Mouse (Mus musculus): ENCODE measurements around the gene C2cd5.
"Not testable (repeated sequence)": the region's sequence is repeated elsewhere in the genome, so short reads cannot be mapped to it uniquely, and the experiment has no call there.

C2cd5 gene

DNA sequence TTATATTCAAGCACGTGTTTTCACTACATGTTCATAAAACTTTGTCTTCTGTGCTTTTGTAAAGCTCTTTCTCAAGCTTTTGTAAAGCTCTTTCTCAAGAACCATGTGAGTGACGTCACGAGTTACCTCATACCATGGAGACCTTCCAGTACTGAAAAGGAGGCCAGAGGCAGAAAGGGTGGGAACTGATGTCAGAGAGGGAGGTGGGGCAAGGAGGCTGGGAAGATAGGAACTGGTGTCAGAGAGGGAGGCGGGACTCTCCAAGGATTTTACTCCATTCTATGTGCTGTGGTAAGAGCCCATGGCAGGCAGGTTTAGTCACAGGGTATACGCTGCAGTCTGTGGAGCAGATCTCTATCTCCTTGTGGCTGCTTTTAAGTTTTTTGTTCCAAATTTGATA is 104.4 kb downstream of the C2cd5 start:
- DNase-seq (ENCODE audit: low read depth, low spot score) = no peak
- H3K36me3 ChIP-seq (ENCODE audit: control insufficient read depth, insufficient read depth, low read length, poor library complexity, severe bottlenecking) = no peaks in the 10 kb centered on the region

GRCm38 (mm10) chr6:142994821-142995220 is 105.1 kb downstream of the C2cd5 start:
- no peaks in the 10 kb centered on the region for H3K36me3 ChIP-seq (ENCODE audit: control insufficient read depth, insufficient read depth, low read length, poor library complexity, severe bottlenecking)
- no peaks in the 10 kb centered on the region for H3K27me3 ChIP-seq (ENCODE audit: control insufficient read depth, insufficient read depth, low read length, poor library complexity, severe bottlenecking)
- DNase-seq (ENCODE audit: low read depth, low spot score) = no peak

More for the DNA sequence above, 104.4 kb downstream of the C2cd5 start:
- no peaks in the 10 kb centered on the region for H3K27me3 ChIP-seq (ENCODE audit: control insufficient read depth, insufficient read depth, low read length, poor library complexity, severe bottlenecking)

DNA sequence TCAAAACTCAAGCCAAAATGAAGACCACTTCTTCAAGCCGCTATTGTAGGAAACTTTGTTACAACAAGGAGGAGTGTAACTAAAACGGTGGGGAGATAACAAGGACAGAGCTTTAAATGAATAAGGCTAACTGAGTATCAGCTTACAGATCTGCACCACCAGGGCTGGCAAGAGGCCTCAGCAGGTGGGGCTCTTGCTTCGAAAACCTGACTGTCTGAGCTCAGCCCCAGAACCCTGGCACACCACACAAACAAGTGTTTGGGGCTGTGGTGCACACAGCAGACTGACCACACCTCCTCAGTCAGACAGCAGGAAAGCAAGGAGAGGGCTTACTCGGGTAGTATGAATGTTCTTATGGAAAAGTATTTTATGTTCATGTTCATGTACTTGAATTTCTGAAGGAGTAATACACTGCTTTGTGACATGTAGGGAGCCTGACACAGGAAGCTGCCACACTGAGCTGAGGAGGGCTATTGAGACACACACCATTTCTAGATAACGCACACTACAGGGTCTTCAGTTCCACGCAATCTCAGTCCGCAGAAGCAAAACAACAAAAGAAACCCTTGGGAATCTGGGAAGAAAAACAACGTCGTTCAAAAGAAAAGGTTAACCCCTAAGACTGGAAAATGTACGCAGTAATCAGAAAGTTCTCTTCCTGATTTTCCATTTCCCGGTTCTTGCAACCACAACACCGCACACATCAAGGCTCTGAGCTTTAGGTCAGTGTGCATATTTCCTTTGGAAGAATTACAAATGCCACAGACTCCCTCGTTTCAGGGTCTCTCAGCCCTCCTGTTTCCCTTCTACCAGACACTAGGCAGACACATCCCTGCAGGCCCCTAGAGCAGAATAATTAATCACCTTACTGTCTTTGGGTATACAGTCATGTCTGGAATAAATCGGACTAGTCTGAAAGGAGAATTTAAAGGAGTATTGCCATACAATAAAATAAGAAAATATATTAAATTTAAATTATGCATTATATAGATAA is 105.9 kb downstream of the C2cd5 start:
- Histone ChIP-seq H3K36me3 (ENCODE audit: control insufficient read depth, insufficient read depth, low read length, poor library complexity, severe bottlenecking) (no peaks in the 10 kb centered on the region), H3K27me3 (ENCODE audit: control insufficient read depth, insufficient read depth, low read length, poor library complexity, severe bottlenecking) (no peaks in the 10 kb centered on the region)
- DNase-seq (ENCODE audit: low read depth, low spot score) = no peak

DNA sequence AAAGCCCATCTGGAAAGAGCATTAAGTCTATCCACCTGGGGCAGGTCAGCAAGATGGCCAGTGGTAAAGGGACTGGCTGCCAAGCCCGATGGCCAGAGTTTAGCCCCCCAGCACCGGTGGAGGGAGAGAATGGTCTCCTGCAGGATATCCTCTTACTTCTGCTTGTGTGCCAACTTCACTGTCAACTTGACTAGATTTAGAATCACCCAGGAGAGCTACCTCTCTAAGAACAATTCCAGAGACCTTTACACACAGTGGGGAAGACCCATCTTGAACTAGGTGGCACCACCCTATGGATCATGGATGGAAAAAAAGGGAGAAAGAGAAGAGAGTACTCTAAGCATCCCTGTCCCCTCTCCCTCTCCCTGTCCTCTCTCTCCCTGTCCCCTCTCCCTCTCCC is 107.0 kb downstream of the C2cd5 start:
- DNase-seq (ENCODE audit: low read depth, low spot score) = no peak
- H3K36me3 ChIP-seq (ENCODE audit: control insufficient read depth, insufficient read depth, low read length, poor library complexity, severe bottlenecking) = no peaks in the 10 kb centered on the region
- no peaks in the 10 kb centered on the region for H3K27me3 ChIP-seq (ENCODE audit: control insufficient read depth, insufficient read depth, low read length, poor library complexity, severe bottlenecking)

- no peak for DNase-seq (ENCODE audit: low read depth, low spot score)
- Histone ChIP-seq H3K36me3 (ENCODE audit: control insufficient read depth, insufficient read depth, low read length, poor library complexity, severe bottlenecking) (no peaks in the 10 kb centered on the region), H3K27me3 (ENCODE audit: control insufficient read depth, insufficient read depth, low read length, poor library complexity, severe bottlenecking) (no peaks in the 10 kb centered on the region)
Observed at GRCm38 (mm10) chr6:142992099-142992498, 107.8 kb downstream of the C2cd5 start.

DNA sequence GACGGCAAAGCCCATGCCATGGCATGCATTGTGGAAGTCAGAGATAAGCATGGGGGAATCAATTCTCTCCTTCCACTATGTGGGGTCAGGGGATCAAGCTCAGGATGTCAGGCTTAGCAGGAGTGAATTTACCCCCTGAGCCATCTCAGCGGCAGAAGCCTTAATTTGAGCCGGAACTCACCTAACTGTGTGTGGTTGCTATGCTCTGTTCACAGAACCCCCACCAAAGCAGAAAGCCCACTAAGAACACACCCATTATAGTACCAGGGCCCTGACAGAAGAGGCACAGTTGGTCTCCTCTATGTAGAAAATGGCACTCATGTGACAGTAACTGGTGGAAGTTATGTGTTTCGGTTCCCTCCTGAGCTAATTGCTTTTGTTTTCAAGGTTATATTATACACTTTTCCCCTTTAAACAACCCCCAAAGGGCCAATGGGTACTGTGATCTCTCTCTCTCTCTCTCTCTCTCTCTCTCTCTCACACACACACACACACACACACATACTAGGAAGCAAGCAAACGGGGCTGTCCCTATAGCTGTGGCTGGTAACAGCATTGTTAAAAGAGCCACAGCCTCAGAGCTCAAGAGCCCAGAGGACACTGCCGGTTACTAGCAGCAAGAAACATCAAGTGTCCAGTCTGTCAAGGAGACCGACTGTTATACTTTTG is 108.4 kb downstream of the C2cd5 start:
- Histone ChIP-seq H3K36me3 (ENCODE audit: control insufficient read depth, insufficient read depth, low read length, poor library complexity, severe bottlenecking) (no peaks in the 10 kb centered on the region), H3K27me3 (ENCODE audit: control insufficient read depth, insufficient read depth, low read length, poor library complexity, severe bottlenecking) (no peaks in the 10 kb centered on the region)
- peak; percentile 75 for DNase-seq (ENCODE audit: low read depth, low spot score)

DNA sequence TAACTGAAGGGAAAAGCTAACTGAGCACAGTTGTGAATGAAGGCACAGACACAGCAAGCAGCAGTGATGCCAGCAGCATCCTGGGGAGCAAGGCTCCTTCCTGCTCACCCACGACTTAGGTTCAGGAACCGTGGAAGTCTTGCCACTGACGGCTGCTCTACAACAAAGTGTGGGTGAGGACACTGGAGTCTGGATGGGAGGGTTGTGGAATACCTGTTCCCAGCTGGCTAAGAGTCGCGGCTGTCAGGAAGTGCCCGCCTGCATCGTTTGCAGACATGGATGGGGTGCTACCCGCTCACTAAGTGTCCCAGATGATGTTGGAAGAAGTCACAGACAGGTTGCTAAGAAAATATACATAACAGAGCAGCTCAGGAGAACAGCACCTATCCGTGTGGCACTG is 109.4 kb downstream of the C2cd5 start:
- Histone ChIP-seq H3K36me3 (ENCODE audit: control insufficient read depth, insufficient read depth, low read length, poor library complexity, severe bottlenecking) (no peaks in the 10 kb centered on the region), H3K27me3 (ENCODE audit: control insufficient read depth, insufficient read depth, low read length, poor library complexity, severe bottlenecking) (no peaks in the 10 kb centered on the region)
- DNase-seq (ENCODE audit: low read depth, low spot score) = no peak

- peak; percentile 20 for DNase-seq (ENCODE audit: low read depth, low spot score)
- Histone ChIP-seq H3K36me3 (ENCODE audit: control insufficient read depth, insufficient read depth, low read length, poor library complexity, severe bottlenecking) (no peaks in the 10 kb centered on the region), H3K27me3 (ENCODE audit: control insufficient read depth, insufficient read depth, low read length, poor library complexity, severe bottlenecking) (no peaks in the 10 kb centered on the region)
Observed at GRCm38 (mm10) chr6:142989495-142989894, 110.4 kb downstream of the C2cd5 start.

- peak; percentile 78 for DNase-seq (ENCODE audit: low read depth, low spot score)
- Histone ChIP-seq H3K27me3 (ENCODE audit: control insufficient read depth, insufficient read depth, low read length, poor library complexity, severe bottlenecking) (no peaks in the 10 kb centered on the region), H3K36me3 (ENCODE audit: control insufficient read depth, insufficient read depth, low read length, poor library complexity, severe bottlenecking) (no peaks in the 10 kb centered on the region)
Observed at GRCm38 (mm10) chr6:142988753-142989152, 111.2 kb downstream of the C2cd5 start.

- no peaks in the 10 kb centered on the region for H3K27me3 ChIP-seq (ENCODE audit: control insufficient read depth, insufficient read depth, low read length, poor library complexity, severe bottlenecking)
Observed at GRCm38 (mm10) chr6:142988231-142988630, 111.7 kb downstream of the C2cd5 start.

GRCm38 (mm10) chr6:142987616-142988015 is 112.3 kb downstream of the C2cd5 start:
- Histone ChIP-seq H3K27me3 (ENCODE audit: control insufficient read depth, insufficient read depth, low read length, poor library complexity, severe bottlenecking) (no peaks in the 10 kb centered on the region), H3K36me3 (ENCODE audit: control insufficient read depth, insufficient read depth, low read length, poor library complexity, severe bottlenecking) (no peaks in the 10 kb centered on the region)
- no peak for DNase-seq (ENCODE audit: low read depth, low spot score)

More at GRCm38 (mm10) chr6:142988231-142988630, 111.7 kb downstream of the C2cd5 start:
- H3K36me3 ChIP-seq (ENCODE audit: control insufficient read depth, insufficient read depth, low read length, poor library complexity, severe bottlenecking) = no peaks in the 10 kb centered on the region
- no peak for DNase-seq (ENCODE audit: low read depth, low spot score)

GRCm38 (mm10) chr6:142986706-142987105 is 113.2 kb downstream of the C2cd5 start:
- H3K27me3 ChIP-seq (ENCODE audit: control insufficient read depth, insufficient read depth, low read length, poor library complexity, severe bottlenecking); DNase-seq (ENCODE audit: low read depth, low spot score); H3K36me3 ChIP-seq (ENCODE audit: control insufficient read depth, insufficient read depth, low read length, poor library complexity, severe bottlenecking): not testable (repeated sequence)

- not testable (repeated sequence) for DNase-seq (ENCODE audit: low read depth, low spot score); H3K27me3 ChIP-seq (ENCODE audit: control insufficient read depth, insufficient read depth, low read length, poor library complexity, severe bottlenecking); H3K36me3 ChIP-seq (ENCODE audit: control insufficient read depth, insufficient read depth, low read length, poor library complexity, severe bottlenecking)
Observed at GRCm38 (mm10) chr6:142985561-142986238, 114.2 kb downstream of the C2cd5 start.

DNA sequence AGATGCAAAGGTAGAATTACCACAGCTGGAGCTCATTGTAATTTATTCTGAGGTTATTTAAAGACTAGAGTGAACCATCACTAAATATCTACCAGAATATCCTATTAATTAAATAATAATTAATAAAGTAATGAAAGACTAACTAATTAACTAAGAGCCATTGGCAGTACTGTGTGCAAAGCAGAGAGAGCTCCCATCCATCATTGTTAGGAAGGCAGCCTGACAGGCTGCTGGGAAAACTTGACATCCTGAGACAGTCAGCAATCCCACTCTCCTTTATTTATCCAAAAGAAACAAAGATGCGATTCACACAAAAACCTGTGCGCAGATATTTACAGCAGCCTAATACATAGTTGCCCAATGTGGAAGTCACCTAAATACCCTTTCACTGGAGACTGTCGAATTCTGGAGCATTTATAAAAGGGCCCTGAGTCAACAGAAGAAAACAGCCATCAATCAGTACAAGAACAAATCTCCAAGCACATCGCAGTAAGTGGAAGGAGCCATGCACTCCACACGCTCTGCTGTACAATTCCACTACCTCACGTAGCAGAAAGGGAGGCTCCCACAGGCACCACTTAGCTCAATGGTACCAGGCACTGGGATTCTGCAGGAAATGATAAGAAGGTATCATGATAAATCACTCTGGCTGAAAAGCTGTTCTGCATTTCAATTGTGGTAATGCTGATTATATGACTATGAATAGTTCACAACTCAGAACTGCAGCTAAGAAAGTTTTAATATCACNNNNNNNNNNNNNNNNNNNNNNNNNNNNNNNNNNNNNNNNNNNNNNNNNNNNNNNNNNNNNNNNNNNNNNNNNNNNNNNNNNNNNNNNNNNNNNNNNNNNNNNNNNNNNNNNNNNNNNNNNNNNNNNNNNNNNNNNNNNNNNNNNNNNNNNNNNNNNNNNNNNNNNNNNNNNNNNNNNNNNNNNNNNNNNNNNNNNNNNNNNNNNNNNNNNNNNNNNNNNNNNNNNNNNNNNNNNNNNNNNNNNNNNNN is 120.0 kb downstream of the C2cd5 start:
- H3K27me3 ChIP-seq (ENCODE audit: control insufficient read depth, insufficient read depth, low read length, poor library complexity, severe bottlenecking) = no peaks in the 10 kb centered on the region
- no peaks in the 10 kb centered on the region for H3K36me3 ChIP-seq (ENCODE audit: control insufficient read depth, insufficient read depth, low read length, poor library complexity, severe bottlenecking)
- no peak for DNase-seq (ENCODE audit: low read depth, low spot score)
